36 mouse cellular contexts compared by ENCODE assay signal in the genomic region with DNA sequence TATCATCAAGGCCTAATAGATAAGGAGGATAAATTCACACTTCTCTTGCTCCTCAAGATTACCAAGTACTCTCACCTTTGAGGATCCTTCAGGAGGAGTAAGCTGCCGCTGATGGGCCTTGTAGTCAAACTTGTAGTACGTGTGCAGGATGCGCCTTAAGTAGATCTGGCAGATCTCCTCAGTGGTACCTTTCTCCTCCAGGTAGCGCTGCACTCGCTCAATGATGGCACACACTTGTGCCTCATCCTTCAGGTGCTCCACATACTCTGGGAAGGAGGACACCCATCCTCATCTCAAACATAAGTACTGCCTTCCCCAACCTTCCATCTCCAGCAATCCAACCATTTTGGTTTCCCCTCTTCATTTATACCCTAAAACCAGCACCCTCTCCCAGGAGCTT. TPM values are rescaled to one million over a fixed set of nuclear protein-coding genes. Genes with fewer than 3 reads are reported as not detected.
"Had no signal": no experiment of that assay in that cellular context is flagged by ENCODE, and none has a peak within 500 bp of the region (broad histone marks: within the 10 kb centered on the region; RNA-seq: fewer than 3 reads in every experiment).

No protein-coding gene starts in this region.

- H3K9ac ChIP-seq: embryonic facial prominence, embryonic 12.5 days; embryonic facial prominence, embryonic 13.5 days; embryonic facial prominence, embryonic 15.5 days; forebrain, embryonic 12.5 days; forebrain, embryonic 13.5 days; forebrain, embryonic 15.5 days; forebrain, postnatal 0 days had no signal

- H3K4me2 ChIP-seq: embryonic facial prominence, embryonic 12.5 days; embryonic facial prominence, embryonic 13.5 days; embryonic facial prominence, embryonic 15.5 days; forebrain, embryonic 12.5 days; forebrain, embryonic 13.5 days; forebrain, embryonic 15.5 days had no signal

- H3K9me3 ChIP-seq: embryonic facial prominence, embryonic 10.5 days; embryonic facial prominence, embryonic 12.5 days; embryonic facial prominence, embryonic 13.5 days; embryonic facial prominence, embryonic 15.5 days; forebrain, embryonic 10.5 days; forebrain, embryonic 12.5 days; forebrain, embryonic 13.5 days; forebrain, embryonic 15.5 days had no signal

- H3K4me1 ChIP-seq: embryonic facial prominence, embryonic 10.5 days; embryonic facial prominence, embryonic 12.5 days; embryonic facial prominence, embryonic 13.5 days; embryonic facial prominence, embryonic 15.5 days; forebrain, embryonic 10.5 days; forebrain, embryonic 12.5 days; forebrain, embryonic 13.5 days; forebrain, embryonic 15.5 days had no signal

- H3K27ac ChIP-seq: embryonic facial prominence, embryonic 10.5 days; embryonic facial prominence, embryonic 12.5 days; embryonic facial prominence, embryonic 13.5 days; embryonic facial prominence, embryonic 15.5 days; forebrain, embryonic 10.5 days; forebrain, embryonic 12.5 days; forebrain, embryonic 13.5 days; forebrain, embryonic 15.5 days; gastrocnemius, adult 2 months; heart, adult 2 months had no signal

- DNase-seq: cerebellum, adult 2 months; cerebellum, adult 8-10 months; cerebellum, adult 9-10 months; cerebellum, adult 9-11 months; cerebellum, postnatal 10 days; cerebellum, postnatal 14 days; cerebellum, postnatal 25 days; cerebellum, postnatal 36 days; embryo, embryonic 11 days; forebrain, postnatal 0 days; gastrocnemius, adult 2 months; gastrocnemius, postnatal 10 days; gastrocnemius, postnatal 14 days; gastrocnemius, postnatal 25 days; gastrocnemius, postnatal 36 days; heart, adult 18-20 months; heart, adult 2 months had no signal

- ATAC-seq: forebrain, embryonic 13.5 days; forebrain, embryonic 14.5 days; forebrain, embryonic 15.5 days; forebrain, embryonic 16.5 days; forebrain, postnatal 0 days had no signal

- H3K4me3 ChIP-seq: embryonic facial prominence, embryonic 10.5 days; embryonic facial prominence, embryonic 12.5 days; embryonic facial prominence, embryonic 13.5 days; embryonic facial prominence, embryonic 15.5 days; erythroblast, embryonic 14.5 days; forebrain, embryonic 10.5 days; forebrain, embryonic 12.5 days; forebrain, embryonic 13.5 days; forebrain, embryonic 15.5 days; gastrocnemius, adult 2 months; heart, adult 2 months had no signal

- H3K27me3 ChIP-seq: embryonic facial prominence, embryonic 12.5 days; embryonic facial prominence, embryonic 13.5 days; embryonic facial prominence, embryonic 15.5 days; forebrain, embryonic 12.5 days; forebrain, embryonic 13.5 days; forebrain, embryonic 15.5 days had no signal

RNA-seq across cellular contexts. Expression of gene Il27, which starts 38.1 kb away (rescaled TPM):
- total RNA-seq: forebrain, postnatal 0 days; gastrocnemius, adult 2 months; gastrocnemius, adult 8-10 months; gastrocnemius, postnatal 10 days; gastrocnemius, postnatal 14 days; gastrocnemius, postnatal 25 days; gastrocnemius, postnatal 36 days; gastrocnemius, postnatal 4 days; heart, adult 18-20 months; heart, adult 2 months; heart, adult 8-10 months had no signal
- polyA plus RNA-seq: cerebellum, adult 2 months; cortical plate, adult 2 months; embryonic facial prominence, embryonic 10.5 days; embryonic facial prominence, embryonic 11.5 days; embryonic facial prominence, embryonic 12.5 days; embryonic facial prominence, embryonic 13.5 days; embryonic facial prominence, embryonic 14.5 days; embryonic facial prominence, embryonic 15.5 days; erythroblast, embryonic 14.5 days; forebrain, embryonic 10.5 days; forebrain, embryonic 12.5 days; forebrain, embryonic 13.5 days; forebrain, embryonic 14.5 days; forebrain, embryonic 15.5 days; forebrain, embryonic 16.5 days; forebrain, postnatal 0 days; frontal cortex, adult 2 months; gonadal fat pad, adult 2 months; heart, adult 2 months had no signal
